Comparison of ENCODE assay signal across 18 mouse cellular contexts in genomic region chr2:58415037-58415436, GRCm38 (mm10). TPM values are rescaled to one million over a fixed set of nuclear protein-coding genes. Genes with fewer than 3 reads are reported as not detected.
DNase-seq lines count a peak whose midpoint lies in the region; ATAC-seq and TF ChIP-seq lines count a peak whose summit lies in the region.
"Had no signal": no experiment of that assay in that cellular context is flagged by ENCODE, and none has a peak within 500 bp of the region (broad histone marks: within the 10 kb centered on the region; RNA-seq: fewer than 3 reads in every experiment).

No protein-coding gene starts in this region.

- no peak overlapping the region for H3K4me3 ChIP-seq in lung, embryonic 14.5 days (ENCODE audit: low read depth, low read length)
- H3K4me3 ChIP-seq: embryonic facial prominence, embryonic 15.5 days; forebrain, embryonic 15.5 days; hindbrain, embryonic 15.5 days; neural tube, embryonic 15.5 days had no signal

- no peaks in the 10 kb centered on the region for H3K36me3 ChIP-seq in lung, embryonic 14.5 days (ENCODE audit: insufficient read depth)
- H3K36me3 ChIP-seq: embryonic facial prominence, embryonic 15.5 days; forebrain, embryonic 15.5 days; hindbrain, embryonic 15.5 days; neural tube, embryonic 15.5 days had no signal

- H3K9ac ChIP-seq in lung, embryonic 14.5 days: no peak overlapping the region
- H3K9ac ChIP-seq: embryonic facial prominence, embryonic 15.5 days; forebrain, embryonic 15.5 days; hindbrain, embryonic 15.5 days; neural tube, embryonic 15.5 days had no signal

- no peaks in the 10 kb centered on the region for H3K9me3 ChIP-seq in lung, embryonic 14.5 days (ENCODE audit: low read depth, low read length)
- H3K9me3 ChIP-seq: embryonic facial prominence, embryonic 15.5 days; forebrain, embryonic 15.5 days; hindbrain, embryonic 15.5 days; neural tube, embryonic 15.5 days had no signal

- H3K27ac ChIP-seq in lung, embryonic 14.5 days (ENCODE audit: low read depth): no peak overlapping the region
- H3K27ac ChIP-seq: embryonic facial prominence, embryonic 15.5 days; forebrain, embryonic 15.5 days; hindbrain, embryonic 15.5 days; neural tube, embryonic 15.5 days had no signal

- ATAC-seq in lung, embryonic 14.5 days (ENCODE audit: insufficient read depth): no peak
- peak; percentile 43 for ATAC-seq in inflammation-experienced regulatory T-cells, adult 6 months
- ATAC-seq in megakaryocyte-erythroid progenitor cell, adult 5-6 weeks (replicated peaks; ENCODE audit: low FRiP score, low TSS enrichment, poor library complexity, severe bottlenecking): no peak
- ATAC-seq: forebrain, embryonic 15.5 days had no signal

- peak; percentile 20; the same call in 1 of the 2 replicates for TF ChIP-seq CTCF in lung, embryonic 14.5 days (IDR thresholded peaks at IDR 0.05; ENCODE audit: low read depth)

- no peaks in the 10 kb centered on the region for H3K27me3 ChIP-seq in lung, embryonic 14.5 days (ENCODE audit: insufficient read depth, low read length)
- H3K27me3 ChIP-seq: embryonic facial prominence, embryonic 15.5 days; forebrain, embryonic 15.5 days; hindbrain, embryonic 15.5 days; neural tube, embryonic 15.5 days had no signal

- no peak overlapping the region for H3K4me2 ChIP-seq in lung, embryonic 14.5 days
- H3K4me2 ChIP-seq: embryonic facial prominence, embryonic 15.5 days; forebrain, embryonic 15.5 days; hindbrain, embryonic 15.5 days; neural tube, embryonic 15.5 days had no signal

- H3K4me1 ChIP-seq in lung, embryonic 14.5 days (ENCODE audit: insufficient read depth): no peaks in the 10 kb centered on the region
- H3K4me1 ChIP-seq: embryonic facial prominence, embryonic 15.5 days; forebrain, embryonic 15.5 days; hindbrain, embryonic 15.5 days; neural tube, embryonic 15.5 days had no signal

- no peak for DNase-seq in lung, embryonic 14.5 days
- no peak for DNase-seq in lung, postnatal 10 days
- DNase-seq in ES-CJ7 (ENCODE audit: low read depth, low spot score): peak; percentile 33
- peak; percentile 12 for DNase-seq in thymus, postnatal 25 days
- no peak for DNase-seq in spleen, adult 18-20 months
- DNase-seq: cerebellum, adult 9-11 months; kidney, postnatal 36 days; midbrain, embryonic 14.5 days had no signal

RNA-seq across cellular contexts. Expression of gene Gm17409, which starts 54.9 kb away (rescaled TPM):
- polyA plus RNA-seq in lung, embryonic 14.5 days (2014; fragmentation: Nextera tagmentation; extraction: Ambion mirVana): 0.27 TPM in 1 of 2 replicates, not detected in the other
- not detected for polyA plus RNA-seq in inflammation-experienced regulatory T-cells, adult 6 months (2017; shearing (Covaris generic))
- not detected in 2 replicates for total RNA-seq in megakaryocyte-erythroid progenitor cell, adult 5-6 weeks (2014; fragmentation: Nextera tagmentation)
- not detected in 2 replicates for total RNA-seq in megakaryocyte-erythroid progenitor cell, adult 5-6 weeks (2017)
- total RNA-seq: heart, adult 8-10 months; left cerebral cortex, postnatal 10 days had no signal
- polyA plus RNA-seq: embryonic facial prominence, embryonic 15.5 days; forebrain, embryonic 15.5 days; hindbrain, embryonic 15.5 days; liver, embryonic 16.5 days; midbrain, embryonic 14.5 days; neural tube, embryonic 15.5 days; small intestine, adult 2 months had no signal

RNA-seq across cellular contexts. Expression of gene Acvr1c, which starts 57.3 kb away (rescaled TPM):
- polyA plus RNA-seq in lung, embryonic 14.5 days (2014; fragmentation: Nextera tagmentation; extraction: Ambion mirVana): 0.67 and 1.1 TPM in 2 replicates
- under 1 TPM; 0.05 to 0.66 (median 0.62) TPM for polyA plus RNA-seq in inflammation-experienced regulatory T-cells, adult 6 months (2017; shearing (Covaris generic))
- not detected in 2 replicates for total RNA-seq in megakaryocyte-erythroid progenitor cell, adult 5-6 weeks (2014; fragmentation: Nextera tagmentation)
- not detected in 2 replicates for total RNA-seq in megakaryocyte-erythroid progenitor cell, adult 5-6 weeks (2017)

Comparison
In these comparisons a context has a peak if more than half of its experiments do, and no peak if none do; other contexts are left out.
1. DNase-seq: peak in ES-CJ7 (single experiment) and thymus, postnatal 25 days (single experiment); none in lung, embryonic 14.5 days (single experiment), lung, postnatal 10 days (single experiment) and spleen, adult 18-20 months (0 of 2).